Mouse (Mus musculus): Measurements from ENCODE around the gene Nkx2-3.

GRCm38 (mm10) chr19:43615571-43616414 is 3.7 kb downstream of the Nkx2-3 start:
- no peak for TF ChIP-seq POLR2A (IDR thresholded peaks at IDR 0.05; ENCODE audit: insufficient read depth, low read depth, low read length)
- TF ChIP-seq CTCF (IDR thresholded peaks at IDR 0.05), result no peak

All from heart, adult 2 months (tissue).